Mouse (Mus musculus): ENCODE measurements around the gene Slc17a7. TPM values are rescaled to one million over a fixed set of nuclear protein-coding genes. Genes with fewer than 3 reads are reported as not detected.
A peak's percentile ranks its signal among the peaks of the same experiment; 100 is the strongest.
"Not testable (repeated sequence)": the region's sequence is repeated elsewhere in the genome, so short reads cannot be mapped to it uniquely, and the experiment has no call there.

The Slc17a7 gene
- total and polyA plus RNA-seq, 3 experiments: 18.3 to 29.1 (median 24.3) TPM

- DNase-seq: peak; percentile 61 to 66
- Histone ChIP-seq H3K27me3 (ENCODE audit: control insufficient read depth, insufficient read depth, low read length) (no peaks in the 10 kb centered on the region), H3K36me3 (ENCODE audit: control insufficient read depth, insufficient read depth, low read length) (peaks cover 2% of the 10 kb centered on the region), H3K79me2 (replicated peaks; ENCODE audit: control insufficient read depth, insufficient read depth, low read length) (no peaks in the 10 kb centered on the region), H3K4me3 (no peak overlapping the region), H3K27ac (peak overlapping the region; percentile 23; the same call in 1 of the 2 replicates), H3K4me1 (ENCODE audit: control insufficient read depth, insufficient read depth, low read length) (peaks cover 5% of the 10 kb centered on the region; the same call in 1 of the 2 replicates), H3K9ac (ENCODE audit: low read depth, low read length) (no peak overlapping the region)
- TF ChIP-seq EP300 (IDR thresholded peaks at IDR 0.05; ENCODE audit: insufficient read depth, low read depth, low read length) (0 out of 2 replicates have a peak, but pooled peaks have one; percentile 11), POLR2A (IDR thresholded peaks at IDR 0.05; ENCODE audit: insufficient read depth, low read depth, low read length) (no peak)
- WGBS: 82% methylated on average over 6 of the region's 6 CpGs
- intact Hi-C loops (cut with DNase I): no loop called here
These were observed 14.2 kb upstream of the Slc17a7 start for GRCm38 (mm10) chr7:45149545-45149944.

GRCm38 (mm10) chr7:45150321-45150720, 13.4 kb upstream of the Slc17a7 start:
- peaks cover 2% of the 10 kb centered on the region for H3K36me3 ChIP-seq (ENCODE audit: control insufficient read depth, insufficient read depth, low read length)

GRCm38 (mm10) chr7:45151303-45151702, 12.4 kb upstream of the Slc17a7 start:
- no peak overlapping the region for H3K9ac ChIP-seq (ENCODE audit: low read depth, low read length)
- peaks cover 2% of the 10 kb centered on the region for H3K36me3 ChIP-seq (ENCODE audit: control insufficient read depth, insufficient read depth, low read length)
- H3K4me1 ChIP-seq (ENCODE audit: control insufficient read depth, insufficient read depth, low read length): peaks cover 6% of the 10 kb centered on the region; the same call in 1 of the 2 replicates
- WGBS: 50% methylated on average over 11 of the region's 11 CpGs
- no peak overlapping the region for H3K4me3 ChIP-seq
- peak in 1 of 2 experiments; percentile 67 for DNase-seq
- no peaks in the 10 kb centered on the region for H3K27me3 ChIP-seq (ENCODE audit: control insufficient read depth, insufficient read depth, low read length)
- H3K79me2 ChIP-seq (replicated peaks; ENCODE audit: control insufficient read depth, insufficient read depth, low read length): no peaks in the 10 kb centered on the region
- TF ChIP-seq CTCF (IDR thresholded peaks at IDR 0.05): no peak
- peak overlapping the region; percentile 40; the same call in 1 of the 2 replicates for H3K27ac ChIP-seq
- intact Hi-C loops (cut with DNase I): no loop called here

More at GRCm38 (mm10) chr7:45150321-45150720, 13.4 kb upstream of the Slc17a7 start:
- Histone ChIP-seq H3K27me3 (ENCODE audit: control insufficient read depth, insufficient read depth, low read length) (no peaks in the 10 kb centered on the region), H3K9ac (ENCODE audit: low read depth, low read length) (no peak overlapping the region), H3K27ac (peak overlapping the region; percentile 52; the same call in 1 of the 2 replicates), H3K79me2 (replicated peaks; ENCODE audit: control insufficient read depth, insufficient read depth, low read length) (no peaks in the 10 kb centered on the region), H3K4me3 (no peak overlapping the region), H3K4me1 (ENCODE audit: control insufficient read depth, insufficient read depth, low read length) (peaks cover 6% of the 10 kb centered on the region; the same call in 1 of the 2 replicates)
- no peak for TF ChIP-seq CTCF (IDR thresholded peaks at IDR 0.05)
- no peak for TF ChIP-seq POLR2A (IDR thresholded peaks at IDR 0.05; ENCODE audit: insufficient read depth, low read depth, low read length)
- TF ChIP-seq EP300 (IDR thresholded peaks at IDR 0.05; ENCODE audit: insufficient read depth, low read depth, low read length): no peak
- no peak for DNase-seq
- WGBS: 65% methylated on average over 4 of the region's 4 CpGs
- intact Hi-C loops (cut with DNase I): no loop called here

GRCm38 (mm10) chr7:45153052-45153451, 10.7 kb upstream of the Slc17a7 start:
- not testable (repeated sequence) for H3K4me3 ChIP-seq; H3K27me3 ChIP-seq (ENCODE audit: control insufficient read depth, insufficient read depth, low read length)

GRCm38 (mm10) chr7:45153586-45153985, 10.2 kb upstream of the Slc17a7 start:
- Histone ChIP-seq H3K27me3 (ENCODE audit: control insufficient read depth, insufficient read depth, low read length) (no peaks in the 10 kb centered on the region), H3K4me3 (peak overlapping the region; percentile 69), H3K4me1 (ENCODE audit: control insufficient read depth, insufficient read depth, low read length) (peaks cover 6% of the 10 kb centered on the region; the same call in 1 of the 2 replicates), H3K9ac (ENCODE audit: low read depth, low read length) (peak overlapping the region; percentile 92), H3K79me2 (replicated peaks; ENCODE audit: control insufficient read depth, insufficient read depth, low read length) (no peaks in the 10 kb centered on the region), H3K36me3 (ENCODE audit: control insufficient read depth, insufficient read depth, low read length) (peaks cover 2% of the 10 kb centered on the region), H3K27ac (peak overlapping the region; percentile 97)
- intact Hi-C loops (cut with DNase I): no loop called here
- TF ChIP-seq EP300 (IDR thresholded peaks at IDR 0.05; ENCODE audit: insufficient read depth, low read depth, low read length) (no peak), CTCF (IDR thresholded peaks at IDR 0.05) (no peak), POLR2A (IDR thresholded peaks at IDR 0.05; ENCODE audit: insufficient read depth, low read depth, low read length) (no peak)
- under 1% methylated on average over 5 of the region's 5 CpGs for WGBS
- DNase-seq: no peak

More at GRCm38 (mm10) chr7:45153052-45153451, 10.7 kb upstream of the Slc17a7 start:
- H3K27ac ChIP-seq; H3K79me2 ChIP-seq (replicated peaks; ENCODE audit: control insufficient read depth, insufficient read depth, low read length); intact Hi-C loops (cut with DNase I); DNase-seq; H3K4me1 ChIP-seq (ENCODE audit: control insufficient read depth, insufficient read depth, low read length); H3K36me3 ChIP-seq (ENCODE audit: control insufficient read depth, insufficient read depth, low read length); H3K9ac ChIP-seq (ENCODE audit: low read depth, low read length): not testable (repeated sequence)
- WGBS: 90% methylated on average over 2 of the region's 2 CpGs

- H3K27ac ChIP-seq: peak within 1 kb of the TSS; percentile 97
- peak; percentile 80 for TF ChIP-seq CTCF (IDR thresholded peaks at IDR 0.05)
- TF ChIP-seq POLR2A (IDR thresholded peaks at IDR 0.05; ENCODE audit: insufficient read depth, low read depth, low read length): peak; percentile 95
- no peak for TF ChIP-seq EP300 (IDR thresholded peaks at IDR 0.05; ENCODE audit: insufficient read depth, low read depth, low read length)
- H3K4me3 ChIP-seq: peak within 1 kb of the TSS; percentile 69
- no peaks in the 10 kb centered on the region for H3K79me2 ChIP-seq (replicated peaks; ENCODE audit: control insufficient read depth, insufficient read depth, low read length)
- intact Hi-C loops (cut with DNase I): loop anchor here (1.0 kb wide), 1 partner anchor 25 kb away; no protein-coding TSS in a partner anchor
- H3K27me3 ChIP-seq (ENCODE audit: control insufficient read depth, insufficient read depth, low read length): no peaks in the 10 kb centered on the region
- peak within 1 kb of the TSS; percentile 92 for H3K9ac ChIP-seq (ENCODE audit: low read depth, low read length)
- peak; percentile 98 to 99 for DNase-seq
- peaks cover 6% of the 10 kb centered on the region; the same call in 1 of the 2 replicates for H3K4me1 ChIP-seq (ENCODE audit: control insufficient read depth, insufficient read depth, low read length)
- peaks cover 2% of the 10 kb centered on the region for H3K36me3 ChIP-seq (ENCODE audit: control insufficient read depth, insufficient read depth, low read length)
- 3% methylated on average over 69 of the region's 69 CpGs for WGBS
These were observed 9.4 kb upstream of the Slc17a7 start, which contains the start of the genes Pih1d1 and Aldh16a1 for GRCm38 (mm10) chr7:45154096-45154992. TSS of gene Pih1d1 (plus strand) at chr7:45154303. TSS of gene Aldh16a1 (minus strand) at chr7:45154584.

Data from heart, adult 2 months (tissue).